Mouse (Mus musculus): ENCODE measurements around the gene Atp2a3.

Gene Atp2a3

DNA sequence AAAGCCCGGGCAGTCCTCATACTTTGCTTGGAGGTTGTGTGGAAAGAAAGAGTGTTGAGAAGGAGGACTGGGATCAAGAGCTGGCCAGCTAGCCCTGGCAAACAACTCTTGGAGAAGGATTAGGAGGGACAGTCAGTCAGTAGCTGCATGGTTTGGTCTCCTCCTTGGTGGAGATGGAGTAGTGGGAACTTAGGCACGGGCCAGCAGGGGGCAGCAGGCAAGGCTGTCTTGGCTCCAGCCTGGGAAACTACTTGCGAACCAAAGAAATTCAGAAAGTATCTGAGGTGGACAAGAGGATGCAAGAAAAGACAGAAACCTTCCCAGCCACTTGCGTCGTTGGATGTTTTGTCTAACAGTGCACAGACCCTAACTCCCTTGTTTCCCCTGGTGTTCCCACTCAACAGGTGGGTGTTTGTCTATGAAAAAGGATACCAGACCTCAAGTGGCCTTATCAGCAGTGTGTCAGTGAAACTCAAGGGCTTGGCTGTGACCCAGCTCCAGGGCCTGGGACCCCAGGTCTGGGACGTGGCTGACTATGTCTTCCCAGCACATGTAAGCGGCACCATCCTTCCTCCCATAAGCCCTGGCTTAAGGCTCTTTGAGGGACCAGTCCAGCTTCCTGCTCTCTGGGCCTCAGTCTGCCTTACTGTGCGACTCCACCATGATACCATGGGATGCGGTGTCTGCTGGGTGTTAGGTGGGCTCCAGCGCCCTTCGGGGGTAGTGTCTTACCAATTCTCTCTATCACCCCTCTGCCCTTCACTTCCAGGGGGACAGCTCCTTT lies 46.9 kb downstream of the Atp2a3 start:
- peak; percentile 53 for DNase-seq

DNA sequence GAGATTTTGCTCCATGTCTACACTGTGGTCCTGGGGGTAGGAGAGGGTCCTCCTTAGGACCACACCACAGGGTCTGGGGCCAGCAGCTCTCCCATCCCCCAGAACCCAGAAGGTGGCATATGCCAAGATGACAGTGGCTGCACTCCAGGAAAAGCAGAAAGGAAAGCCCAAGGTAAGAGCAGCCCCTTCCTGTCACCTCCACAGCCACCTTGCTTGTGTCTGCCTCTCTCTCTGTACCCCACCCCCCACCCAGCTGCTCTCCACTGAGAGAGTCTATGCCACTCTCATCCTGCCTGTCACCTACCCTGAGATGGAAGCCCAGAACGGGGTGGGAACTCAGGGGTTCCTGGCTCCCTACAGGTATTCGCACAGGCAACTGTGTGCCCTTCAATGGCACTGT lies 47.9 kb downstream of the Atp2a3 start:
- DNase-seq: no peak

DNA sequence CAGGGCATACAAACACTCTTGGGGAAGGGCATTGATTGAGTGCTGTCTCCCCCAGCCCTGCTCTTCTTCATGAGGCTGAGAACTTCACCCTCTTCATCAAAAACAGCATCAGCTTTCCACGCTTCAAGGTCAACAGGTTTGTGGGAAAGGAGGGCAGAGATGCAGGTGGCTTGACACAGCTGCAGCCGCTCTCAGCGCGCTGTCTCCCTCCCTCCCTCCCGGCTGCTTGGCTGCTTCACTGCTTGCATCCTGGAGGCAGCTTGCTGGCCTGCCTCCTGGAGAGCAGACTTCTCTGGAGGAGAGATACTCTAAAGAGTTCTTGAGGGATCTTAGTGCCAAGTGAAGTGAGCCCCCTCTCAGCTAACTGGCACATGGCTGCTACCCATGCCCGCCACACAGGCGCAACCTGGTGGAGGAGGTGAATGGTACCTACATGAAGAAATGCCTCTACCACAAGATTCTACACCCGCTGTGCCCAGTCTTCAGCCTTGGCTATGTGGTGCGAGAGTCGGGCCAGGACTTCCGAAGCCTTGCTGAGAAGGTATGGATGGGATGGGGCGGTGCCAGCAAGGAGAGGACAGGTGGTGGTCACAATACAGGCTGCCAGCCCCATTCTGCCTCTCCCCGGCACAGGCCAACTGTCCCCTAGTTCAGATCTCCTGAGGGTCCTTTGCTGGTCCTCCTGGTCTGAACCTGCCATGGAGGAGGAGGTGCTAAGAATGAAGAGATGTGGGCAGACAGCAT lies 48.7 kb downstream of the Atp2a3 start:
- DNase-seq: peak; percentile 84

DNA sequence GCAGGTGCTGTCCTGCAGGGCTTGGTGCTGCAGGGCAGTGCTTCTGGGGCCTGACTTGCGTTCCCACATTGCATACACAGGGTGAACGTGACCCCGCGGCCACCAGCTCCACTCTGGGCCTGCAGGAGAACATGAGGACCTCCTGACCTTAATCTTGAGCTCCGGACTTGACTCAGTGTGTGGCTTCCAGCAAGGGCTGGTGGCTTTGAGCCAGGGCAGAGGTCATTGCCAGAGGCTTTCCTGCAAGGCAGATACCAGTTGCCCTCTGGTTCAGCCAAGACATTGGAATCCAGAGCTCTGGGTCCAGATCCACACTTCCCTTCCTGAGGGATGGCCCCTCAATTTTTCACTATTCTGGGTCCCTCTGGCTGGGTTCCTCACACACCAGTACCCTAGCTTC lies 53.0 kb downstream of the Atp2a3 start:
- DNase-seq: peak; percentile 65

DNA sequence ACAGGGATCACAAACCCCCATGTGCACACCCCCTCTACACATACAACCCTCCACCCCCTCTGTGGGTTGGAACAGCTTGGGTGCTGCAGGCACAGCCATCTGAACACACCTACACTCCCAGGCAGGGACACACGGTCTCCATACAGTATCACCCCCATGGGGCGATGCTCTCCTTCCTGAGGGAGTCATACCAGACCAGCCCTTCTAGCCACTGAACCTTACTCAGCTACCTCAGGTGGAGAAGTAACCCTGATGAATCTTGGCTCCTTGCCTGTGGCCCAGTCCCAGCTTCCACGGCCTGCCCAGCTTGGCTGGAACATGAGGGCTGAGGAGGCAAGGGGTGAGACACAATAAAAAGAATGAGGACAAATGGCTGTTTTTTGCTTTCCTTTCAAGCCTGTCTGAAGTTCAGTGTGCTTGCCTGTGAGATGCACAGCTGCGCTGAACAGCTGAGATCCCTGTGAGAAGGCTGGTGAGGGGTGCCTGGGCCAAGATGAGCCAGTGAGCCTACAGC lies 53.9 kb downstream of the Atp2a3 start:
- peak; percentile 84 for DNase-seq

DNA sequence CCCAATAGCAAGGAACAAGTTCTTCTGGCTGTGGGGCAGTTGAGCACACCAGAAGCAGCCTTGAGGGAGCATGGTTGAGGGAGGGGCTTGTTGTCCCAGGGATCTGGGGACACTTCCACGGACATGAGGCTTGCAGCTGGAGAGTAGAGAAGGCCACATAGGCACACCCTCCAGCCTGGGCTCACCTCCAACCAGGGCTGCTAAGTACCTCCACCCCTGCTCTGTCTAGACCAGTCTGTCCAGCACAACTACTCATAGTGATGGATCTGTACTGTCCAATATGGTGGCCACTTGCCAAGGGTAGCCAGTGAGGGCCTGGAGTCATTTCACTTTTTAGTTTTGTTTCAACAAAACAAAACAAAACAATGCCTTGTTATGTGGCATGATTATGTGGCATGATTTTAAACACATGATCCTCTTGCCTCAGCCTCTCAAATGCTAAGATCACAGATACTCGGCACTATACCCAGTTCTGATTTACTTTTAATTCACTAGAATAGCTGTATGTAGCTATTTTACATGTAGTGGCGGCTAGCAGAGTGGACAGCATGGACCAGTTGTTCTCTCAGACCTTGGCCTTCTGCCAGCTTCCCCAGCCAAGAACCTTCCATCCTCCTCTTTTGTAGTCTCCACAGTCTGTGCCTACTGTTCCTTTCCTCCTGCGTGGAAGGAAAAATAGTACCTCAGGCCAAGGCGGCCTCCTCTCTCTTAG lies 54.6 kb downstream of the Atp2a3 start:
- peak; percentile 82 for DNase-seq

DNA sequence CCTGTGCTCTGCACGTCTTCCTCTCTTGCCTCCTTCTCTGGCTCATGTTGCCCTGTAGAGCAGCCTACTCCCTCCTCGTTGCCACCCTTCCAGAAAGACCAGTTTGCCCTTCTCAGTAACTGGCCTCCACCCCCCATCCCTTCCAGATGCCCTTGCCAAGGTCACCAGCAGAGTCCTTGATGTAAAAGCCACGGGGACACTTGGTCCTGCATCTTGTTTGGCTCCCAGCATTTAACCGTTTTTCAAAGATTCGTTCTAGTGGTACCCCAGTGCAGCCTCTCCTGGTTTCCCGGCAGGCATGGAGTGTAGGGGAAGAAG lies 55.1 kb downstream of the Atp2a3 start:
- no peak for DNase-seq

DNA sequence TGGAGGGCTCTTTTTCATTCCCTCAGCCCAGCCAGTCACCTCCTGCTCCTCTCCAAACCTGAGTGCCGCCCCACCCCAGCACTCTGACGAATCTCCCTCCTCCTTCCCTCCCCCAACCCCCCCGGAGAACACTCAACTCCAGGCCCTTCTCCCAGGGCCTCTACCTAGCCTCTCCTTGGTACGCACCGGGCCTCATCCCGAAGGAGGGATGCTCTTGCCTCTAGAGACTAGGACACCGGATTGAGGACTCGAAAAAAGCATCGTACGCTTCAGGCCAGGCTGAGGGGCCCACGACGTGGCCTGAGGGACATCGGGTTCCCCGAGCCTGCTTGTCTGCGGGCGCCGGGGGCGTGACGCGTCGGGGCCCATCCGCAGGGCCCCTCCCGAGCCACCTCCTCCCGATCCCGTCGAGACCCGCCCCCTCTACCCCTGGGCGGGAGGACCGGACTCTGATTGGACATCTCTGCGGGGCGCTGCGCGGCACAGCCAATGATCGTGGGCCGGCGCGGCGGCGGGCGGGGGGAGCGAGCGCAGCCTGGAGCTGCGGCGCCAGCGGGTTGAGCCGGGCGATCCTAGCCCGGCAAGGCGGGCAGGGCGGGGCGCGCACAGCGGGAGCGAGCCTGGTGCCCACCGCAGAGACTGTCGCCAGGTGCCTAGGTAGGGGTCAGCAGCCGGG lies 57.6 kb downstream of the Atp2a3 start, which contains the start of gene Camkk1:
Gene Camkk1, plus strand, starts transcription at position 538 of the 676 bp plus-strand sequence.
- DNase-seq: peak; percentile 97

DNA sequence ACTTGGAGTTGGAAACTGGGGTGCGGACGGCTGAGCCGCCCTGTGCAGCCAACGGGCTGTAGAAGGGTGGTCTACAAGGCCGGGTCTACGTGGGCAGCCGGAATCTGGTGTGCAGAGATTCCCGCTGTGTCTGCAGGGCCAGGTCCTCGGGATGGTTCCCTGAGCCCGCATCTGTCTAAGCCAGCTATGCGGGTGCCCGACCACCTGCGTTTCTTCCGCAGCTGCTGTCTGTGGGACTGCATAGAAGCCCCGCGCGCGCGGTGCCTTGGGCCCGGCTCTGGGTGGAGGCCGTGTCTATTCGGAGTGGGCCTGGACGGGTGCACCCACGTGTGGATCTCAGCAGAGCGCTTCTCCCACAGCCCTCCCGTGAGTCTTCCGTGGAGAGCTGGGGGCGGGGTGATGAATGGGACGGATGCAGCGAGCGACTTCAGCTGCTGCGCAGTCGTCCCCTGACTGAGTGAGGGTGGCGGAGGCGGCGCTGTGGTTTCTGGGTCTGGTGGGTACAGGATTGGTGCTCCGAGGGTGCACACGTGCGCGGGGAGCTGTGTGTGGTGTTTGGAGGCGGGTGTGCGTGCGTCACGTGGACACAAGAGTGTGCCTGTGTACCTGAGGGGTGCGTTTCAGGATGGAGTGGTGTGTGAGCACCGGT lies 58.3 kb downstream of the Atp2a3 start:
- peak; percentile 74 for DNase-seq

DNA sequence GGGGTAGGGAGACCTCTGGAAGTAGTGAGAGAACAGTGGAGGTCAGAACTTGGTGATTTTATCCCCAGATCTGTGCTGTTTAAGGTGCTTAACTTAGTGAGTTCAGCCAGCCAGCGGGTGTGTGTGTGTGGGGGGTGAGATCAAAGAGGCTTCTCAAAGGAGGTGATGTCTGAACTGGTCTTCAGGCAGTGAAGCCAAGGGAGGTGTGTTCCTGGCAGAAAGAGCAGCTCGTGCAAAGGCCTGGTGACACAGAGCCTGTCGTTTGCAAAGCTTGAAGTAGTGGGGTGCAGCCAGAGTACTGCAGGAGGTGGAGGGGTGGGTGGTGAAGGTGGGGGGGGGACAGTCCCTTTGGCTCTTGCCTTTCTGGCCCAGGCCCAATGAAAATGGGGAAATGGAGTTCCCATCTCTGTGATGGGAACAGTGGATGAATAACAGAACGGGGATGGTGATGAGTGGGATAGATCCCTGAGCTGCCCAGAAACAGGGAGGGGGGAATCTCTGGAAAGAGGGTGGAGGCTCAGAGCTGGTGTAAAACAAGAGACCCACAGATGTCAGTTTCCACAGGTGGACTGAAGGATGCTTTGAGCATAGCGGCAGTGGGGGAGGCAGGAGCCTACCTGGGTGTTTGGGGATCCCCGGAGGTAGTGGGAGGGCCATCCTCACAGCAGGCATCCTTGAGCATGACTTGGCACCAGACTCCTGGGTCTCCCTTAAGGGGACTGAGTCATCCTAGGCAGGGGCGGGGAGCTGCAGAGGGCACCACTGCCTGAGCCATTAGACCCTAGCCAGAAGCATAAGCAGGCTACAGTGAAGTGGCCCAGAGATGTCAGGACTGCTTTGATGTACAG lies 60.2 kb downstream of the Atp2a3 start:
- peak; percentile 65 for DNase-seq

DNA sequence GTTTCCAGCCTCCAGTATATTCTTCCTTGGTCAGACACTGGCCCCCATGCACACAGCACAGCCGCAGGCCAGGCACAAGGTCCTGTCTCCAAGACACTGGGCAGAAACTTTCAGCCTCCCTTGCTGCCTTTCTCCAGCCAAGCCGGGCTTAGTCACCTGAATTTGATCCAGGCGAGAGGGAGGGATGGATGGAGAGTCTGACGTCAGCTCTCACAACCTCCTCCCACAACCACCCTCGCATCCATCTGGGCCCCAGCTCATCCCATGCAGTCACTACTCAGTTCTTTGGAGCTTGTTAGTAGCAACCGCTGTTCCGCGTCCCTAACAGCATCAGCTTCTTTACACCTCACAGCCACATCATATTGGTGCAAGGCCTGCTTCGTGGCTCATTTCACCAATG lies 62.1 kb downstream of the Atp2a3 start:
- peak; percentile 86 for DNase-seq

DNA sequence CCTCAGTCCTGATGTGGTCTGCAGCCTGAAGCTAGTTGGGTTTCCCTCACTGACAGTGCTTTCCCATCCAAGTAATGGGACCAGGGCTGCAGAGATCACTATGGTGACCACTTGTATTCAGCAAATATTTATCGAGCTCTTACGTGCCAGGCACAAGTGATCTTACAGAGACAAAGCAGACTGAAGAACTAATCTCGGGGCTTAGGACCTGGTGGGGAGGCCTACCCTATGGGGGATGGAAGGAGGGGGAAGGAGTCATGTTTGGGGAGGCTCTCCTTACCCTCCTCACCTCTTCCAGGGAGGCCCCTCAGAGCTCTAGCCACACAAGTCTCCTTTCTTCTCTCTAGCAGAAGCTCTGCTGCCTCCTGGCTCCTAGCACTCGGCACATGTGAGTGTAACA lies 62.9 kb downstream of the Atp2a3 start:
- DNase-seq: no peak

DNA sequence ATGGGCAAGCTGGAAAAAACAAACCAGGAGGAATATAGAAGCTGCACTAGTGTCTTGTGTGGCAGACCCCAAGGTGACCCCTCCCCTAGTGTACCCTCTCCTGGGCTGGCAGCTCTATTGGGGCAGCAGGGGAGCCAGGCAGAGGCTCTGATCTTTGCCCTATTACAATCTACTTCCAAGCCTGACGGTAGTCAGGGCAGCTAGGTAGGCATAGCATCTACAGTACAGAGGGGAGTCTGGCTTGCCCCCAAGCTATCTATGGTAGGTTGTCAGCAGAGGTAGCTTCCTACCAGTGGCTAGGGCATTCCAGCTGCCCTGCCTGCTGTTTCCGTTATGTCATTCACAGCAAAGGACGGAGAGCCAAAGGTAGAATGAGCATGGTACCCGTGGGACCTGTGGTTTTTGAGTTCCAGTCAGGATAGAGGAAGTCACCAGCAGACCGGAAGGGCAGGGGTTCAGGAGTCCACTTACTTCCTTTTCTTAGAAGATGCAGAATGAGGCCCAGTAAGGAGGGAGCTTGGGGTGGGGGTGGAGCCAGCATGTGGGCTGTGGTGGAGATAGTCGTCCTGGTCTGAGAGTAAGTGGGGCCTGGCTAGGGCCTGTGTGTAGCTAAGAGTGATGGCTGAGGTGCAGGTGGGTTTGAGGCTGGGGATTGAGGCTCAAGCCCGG lies 63.4 kb downstream of the Atp2a3 start:
- no peak for DNase-seq

DNA sequence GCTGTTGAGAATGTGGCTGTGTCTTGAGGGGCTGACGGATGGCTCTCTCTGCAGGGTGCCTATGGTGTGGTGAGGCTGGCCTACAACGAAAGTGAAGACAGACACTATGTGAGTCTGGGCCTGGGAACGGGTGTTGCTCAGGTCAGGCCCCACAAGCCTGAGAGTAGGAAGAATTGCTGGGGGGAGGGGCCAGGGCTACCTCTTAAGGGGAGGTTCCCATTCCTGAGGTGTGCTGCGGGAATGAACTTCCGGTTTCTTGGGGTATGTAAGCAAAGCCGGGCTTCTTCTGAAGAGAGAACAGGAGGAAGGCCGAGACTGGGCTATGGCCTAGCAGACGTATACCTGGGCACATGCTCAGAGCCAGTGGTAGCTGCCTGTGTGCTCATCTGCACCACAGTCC lies 66.0 kb downstream of the Atp2a3 start:
- no peak for DNase-seq

DNA sequence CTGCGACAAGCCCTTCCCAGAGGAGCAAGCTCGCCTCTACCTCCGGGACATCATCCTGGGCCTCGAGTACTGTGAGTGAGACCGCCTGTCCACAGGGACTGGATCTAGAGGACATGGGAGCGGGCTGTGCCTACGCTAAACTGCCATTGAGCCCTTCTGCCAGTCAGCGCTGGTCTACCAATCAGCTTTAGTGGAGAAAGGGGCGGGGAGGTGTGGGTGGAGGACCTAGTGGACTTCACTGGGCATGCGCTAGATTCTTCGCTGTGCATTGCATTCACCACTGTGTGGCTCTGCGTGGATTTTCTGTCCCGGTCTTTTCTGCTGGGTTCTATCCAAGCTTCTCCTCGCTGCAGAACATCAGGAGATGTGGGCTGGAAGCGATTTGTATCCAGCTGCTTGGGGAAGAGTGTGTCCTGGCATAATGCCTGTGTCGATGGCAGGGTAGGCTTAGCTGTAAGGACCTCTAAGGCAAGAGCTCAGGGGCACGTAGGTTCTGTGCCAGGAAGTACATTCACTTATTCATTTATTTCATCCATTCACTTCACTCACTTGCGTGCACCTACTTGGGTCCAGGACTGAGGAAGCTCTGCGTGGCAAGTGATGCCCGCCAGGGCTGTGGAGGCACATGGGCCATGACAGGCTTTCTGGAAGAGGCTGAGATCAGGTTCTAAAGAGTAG lies 70.0 kb downstream of the Atp2a3 start:
- peak; percentile 94 for DNase-seq

DNA sequence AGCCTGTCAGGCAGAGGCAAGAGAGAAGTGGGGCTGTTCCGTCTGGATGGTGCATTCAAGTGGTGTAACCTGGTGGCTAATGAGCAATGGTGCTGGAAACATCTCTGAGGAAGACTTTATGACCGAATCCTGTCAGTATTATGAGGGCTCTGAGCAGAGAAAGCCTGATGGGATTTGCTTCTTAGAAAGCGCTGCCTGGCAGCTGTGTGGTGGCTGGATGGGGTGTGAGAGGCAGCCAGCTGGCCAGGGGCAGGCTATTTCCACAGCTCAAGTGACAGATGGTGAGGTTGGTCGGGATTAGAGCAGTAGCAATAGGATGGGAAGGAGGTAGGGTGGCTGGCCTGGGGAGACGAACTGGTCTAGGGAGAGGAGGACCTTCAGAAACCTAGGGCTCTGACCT lies 70.6 kb downstream of the Atp2a3 start:
- no peak for DNase-seq

DNA sequence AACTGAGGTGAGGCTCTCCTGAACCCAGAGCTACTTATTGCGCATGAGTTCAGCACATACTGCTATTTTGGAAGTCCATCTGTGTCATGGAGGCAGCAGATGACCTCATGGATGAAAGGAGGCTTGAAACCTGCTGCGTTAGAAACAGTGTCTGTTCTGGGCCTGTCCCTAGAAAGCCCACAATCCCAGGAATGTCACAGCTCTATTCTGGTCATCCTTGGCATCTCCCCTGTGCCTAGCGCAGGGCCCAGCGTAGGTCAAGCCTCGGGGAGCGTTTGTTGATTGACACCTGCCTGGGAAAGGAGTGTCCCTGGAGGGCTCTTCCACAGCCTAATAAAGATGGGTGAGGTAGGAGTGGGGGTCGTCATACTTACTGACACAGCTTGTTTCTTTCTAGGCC lies 75.1 kb downstream of the Atp2a3 start:
- DNase-seq: peak; percentile 10

DNA sequence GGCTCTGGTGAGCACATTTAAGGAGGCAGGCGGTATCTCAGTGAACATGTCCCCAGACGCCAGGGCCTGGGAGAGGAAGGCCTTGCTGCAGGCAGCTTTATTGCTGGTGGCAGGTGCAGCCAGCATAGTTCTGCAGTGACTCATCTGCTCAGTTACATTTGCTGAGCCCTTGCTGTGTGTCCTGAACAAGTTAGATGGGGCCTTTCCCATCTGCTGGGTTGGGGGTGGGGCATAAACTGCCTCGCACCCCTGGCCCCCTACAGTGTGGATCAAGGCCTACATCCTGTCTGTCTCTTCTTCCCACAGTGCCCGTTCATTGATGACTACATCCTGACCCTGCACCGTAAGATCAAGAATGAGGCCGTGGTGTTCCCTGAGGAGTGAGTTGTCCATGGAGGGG lies 75.9 kb downstream of the Atp2a3 start:
- peak; percentile 15 for DNase-seq

DNA sequence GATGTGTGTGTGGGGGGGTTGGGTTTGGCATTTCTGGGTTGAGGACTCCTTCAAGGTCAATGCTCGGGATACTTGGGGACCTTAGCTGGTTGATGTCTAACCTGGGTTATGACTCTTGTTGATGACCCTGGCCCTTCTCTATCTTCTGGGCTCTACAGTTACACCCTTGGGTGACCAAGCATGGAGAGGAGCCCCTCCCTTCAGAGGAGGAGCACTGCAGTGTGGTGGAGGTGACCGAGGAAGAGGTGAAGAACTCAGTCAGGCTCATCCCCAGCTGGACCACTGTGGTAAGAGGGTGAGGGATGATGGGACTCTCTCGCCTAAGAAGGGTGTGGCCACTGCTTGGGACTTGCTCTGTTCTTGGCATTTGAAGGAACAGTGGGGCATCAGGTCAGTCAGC lies 76.7 kb downstream of the Atp2a3 start:
- DNase-seq: peak; percentile 9

DNA sequence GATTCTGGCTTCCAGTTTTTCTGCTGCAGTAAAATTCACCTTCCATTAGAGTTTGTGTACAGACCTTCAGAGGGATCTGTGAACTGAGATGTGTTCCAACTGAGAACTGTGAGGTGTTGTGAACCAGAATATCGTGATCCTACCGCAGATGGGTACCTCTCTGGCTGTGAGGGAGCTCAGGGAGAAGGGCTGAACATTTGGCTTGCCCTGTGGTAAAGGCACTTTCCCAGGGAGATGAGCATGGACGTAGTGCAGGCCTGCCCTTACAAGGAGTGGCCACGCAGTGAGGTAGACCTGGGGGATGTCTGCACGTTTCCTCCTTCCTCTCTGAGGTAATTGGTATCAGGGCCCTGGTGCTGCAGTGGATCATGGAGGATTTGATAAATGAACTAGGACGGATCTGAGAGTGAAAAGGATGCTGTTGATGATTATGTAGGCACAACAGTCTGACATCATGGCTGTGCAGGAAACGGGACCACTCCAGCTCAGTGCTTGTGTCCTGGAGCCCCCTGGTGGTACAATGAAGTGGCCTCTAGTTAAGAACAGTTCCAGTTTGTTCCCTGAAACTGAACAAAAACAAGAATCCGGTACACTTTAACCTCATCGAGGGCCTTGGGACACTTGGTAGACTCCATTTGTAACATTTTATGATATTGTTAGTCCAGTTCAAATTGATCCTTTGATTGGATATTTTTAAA lies 78.3 kb downstream of the Atp2a3 start:
- DNase-seq: peak; percentile 61

Measured in cerebellum, adult 9-10 months (tissue).